Mouse (Mus musculus): ENCODE data around the gene Wdr20. TPM values are rescaled to one million over a fixed set of nuclear protein-coding genes. Genes with fewer than 3 reads are reported as not detected.

The Wdr20 gene
- polyA plus RNA-seq, 1 experiment from 2014 or later = 22.2 TPM

GRCm38 (mm10) chr12:110802674-110803297 lies 65.0 kb downstream of the Wdr20 start:
- Histone ChIP-seq H3K9me3 (replicated peaks; ENCODE audit: control insufficient read depth, low read length) (no peaks in the 10 kb centered on the region), H3K27ac (replicated peaks; ENCODE audit: low read depth, low read length) (no peak overlapping the region), H3K36me3 (replicated peaks; ENCODE audit: control insufficient read depth, insufficient read depth, low read depth, low read length) (no peaks in the 10 kb centered on the region), H3K27me3 (ENCODE audit: control insufficient read depth, insufficient read depth, low read length) (no peaks in the 10 kb centered on the region), H3K4me3 (ENCODE audit: low read depth, low read length) (no peak overlapping the region), H3K9ac (replicated peaks; ENCODE audit: low read length) (no peak overlapping the region), H3K4me2 (ENCODE audit: low read depth, low read length) (no peak overlapping the region), H3K4me1 (ENCODE audit: control insufficient read depth, insufficient read depth, low read length) (no peaks in the 10 kb centered on the region)
- no peak for DNase-seq (ENCODE audit: low spot score)
- WGBS = 90% methylated on average over 5 of the region's 5 CpGs
- ATAC-seq (replicated peaks; ENCODE audit: insufficient number of reproducible peaks, low FRiP score, low TSS enrichment, low read depth) = no peak

GRCm38 (mm10) chr12:110804261-110804660 lies 66.5 kb downstream of the Wdr20 start:
- ATAC-seq (replicated peaks; ENCODE audit: insufficient number of reproducible peaks, low FRiP score, low TSS enrichment, low read depth) (0 out of 2 replicates have a peak, but pooled peaks have one; percentile 57), DNase-seq (ENCODE audit: low spot score) (peak; percentile 34)
- Histone ChIP-seq H3K4me2 (ENCODE audit: low read depth, low read length) (no peak overlapping the region), H3K4me1 (ENCODE audit: control insufficient read depth, insufficient read depth, low read length) (no peaks in the 10 kb centered on the region), H3K9ac (replicated peaks; ENCODE audit: low read length) (no peak overlapping the region), H3K9me3 (replicated peaks; ENCODE audit: control insufficient read depth, low read length) (no peaks in the 10 kb centered on the region), H3K4me3 (ENCODE audit: low read depth, low read length) (no peak overlapping the region), H3K36me3 (replicated peaks; ENCODE audit: control insufficient read depth, insufficient read depth, low read depth, low read length) (no peaks in the 10 kb centered on the region), H3K27me3 (ENCODE audit: control insufficient read depth, insufficient read depth, low read length) (no peaks in the 10 kb centered on the region), H3K27ac (replicated peaks; ENCODE audit: low read depth, low read length) (no peak overlapping the region)
- 41% methylated on average over 10 of the region's 10 CpGs for WGBS

GRCm38 (mm10) chr12:110806301-110806970 lies 68.7 kb downstream of the Wdr20 start:
- WGBS = 76% methylated on average over 3 of the region's 3 CpGs
- Histone ChIP-seq H3K9me3 (replicated peaks; ENCODE audit: control insufficient read depth, low read length) (no peaks in the 10 kb centered on the region), H3K27me3 (ENCODE audit: control insufficient read depth, insufficient read depth, low read length) (no peaks in the 10 kb centered on the region), H3K4me1 (ENCODE audit: control insufficient read depth, insufficient read depth, low read length) (no peaks in the 10 kb centered on the region), H3K9ac (replicated peaks; ENCODE audit: low read length) (no peak overlapping the region), H3K4me3 (ENCODE audit: low read depth, low read length) (no peak overlapping the region), H3K36me3 (replicated peaks; ENCODE audit: control insufficient read depth, insufficient read depth, low read depth, low read length) (no peaks in the 10 kb centered on the region; the same call in 1 of the 2 replicates), H3K4me2 (ENCODE audit: low read depth, low read length) (no peak overlapping the region), H3K27ac (replicated peaks; ENCODE audit: low read depth, low read length) (no peak overlapping the region)
- no peak for DNase-seq (ENCODE audit: low spot score)
- no peak for ATAC-seq (replicated peaks; ENCODE audit: insufficient number of reproducible peaks, low FRiP score, low TSS enrichment, low read depth)

GRCm38 (mm10) chr12:110808430-110808829 lies 70.7 kb downstream of the Wdr20 start:
- ATAC-seq (replicated peaks; ENCODE audit: insufficient number of reproducible peaks, low FRiP score, low TSS enrichment, low read depth) (no peak), DNase-seq (ENCODE audit: low spot score) (no peak)
- Histone ChIP-seq H3K36me3 (replicated peaks; ENCODE audit: control insufficient read depth, insufficient read depth, low read depth, low read length) (no peaks in the 10 kb centered on the region; the same call in 1 of the 2 replicates), H3K4me3 (ENCODE audit: low read depth, low read length) (no peak overlapping the region), H3K27ac (replicated peaks; ENCODE audit: low read depth, low read length) (no peak overlapping the region), H3K4me1 (ENCODE audit: control insufficient read depth, insufficient read depth, low read length) (no peaks in the 10 kb centered on the region), H3K9me3 (replicated peaks; ENCODE audit: control insufficient read depth, low read length) (no peaks in the 10 kb centered on the region), H3K9ac (replicated peaks; ENCODE audit: low read length) (no peak overlapping the region), H3K27me3 (ENCODE audit: control insufficient read depth, insufficient read depth, low read length) (no peaks in the 10 kb centered on the region), H3K4me2 (ENCODE audit: low read depth, low read length) (no peak overlapping the region)
- WGBS = 56% methylated on average over 10 of the region's 10 CpGs

- DNase-seq (ENCODE audit: low spot score) (peak; percentile 10), ATAC-seq (replicated peaks; ENCODE audit: insufficient number of reproducible peaks, low FRiP score, low TSS enrichment, low read depth) (no peak)
- WGBS = 89% methylated on average over 5 of the region's 5 CpGs
- no peaks in the 10 kb centered on the region for H3K4me1 ChIP-seq (ENCODE audit: control insufficient read depth, insufficient read depth, low read length)
- H3K4me2 ChIP-seq (ENCODE audit: low read depth, low read length) = no peak overlapping the region
- no peak overlapping the region for H3K9ac ChIP-seq (replicated peaks; ENCODE audit: low read length)
- H3K27me3 ChIP-seq (ENCODE audit: control insufficient read depth, insufficient read depth, low read length) = no peaks in the 10 kb centered on the region
- no peaks in the 10 kb centered on the region; the same call in 1 of the 2 replicates for H3K36me3 ChIP-seq (replicated peaks; ENCODE audit: control insufficient read depth, insufficient read depth, low read depth, low read length)
- H3K4me3 ChIP-seq (ENCODE audit: low read depth, low read length) = no peak overlapping the region
- no peaks in the 10 kb centered on the region for H3K9me3 ChIP-seq (replicated peaks; ENCODE audit: control insufficient read depth, low read length)
- no peak overlapping the region for H3K27ac ChIP-seq (replicated peaks; ENCODE audit: low read depth, low read length)
Measured at GRCm38 (mm10) chr12:110808848-110809247, 71.1 kb downstream of the Wdr20 start.

- H3K4me2 ChIP-seq (ENCODE audit: low read depth, low read length) = no peak overlapping the region
- H3K27me3 ChIP-seq (ENCODE audit: control insufficient read depth, insufficient read depth, low read length) = no peaks in the 10 kb centered on the region
- no peak overlapping the region for H3K27ac ChIP-seq (replicated peaks; ENCODE audit: low read depth, low read length)
- no peak for ATAC-seq (replicated peaks; ENCODE audit: insufficient number of reproducible peaks, low FRiP score, low TSS enrichment, low read depth)
- no peak overlapping the region for H3K9ac ChIP-seq (replicated peaks; ENCODE audit: low read length)
- WGBS = 89% methylated on average over 9 of the region's 9 CpGs
- H3K9me3 ChIP-seq (replicated peaks; ENCODE audit: control insufficient read depth, low read length) = no peaks in the 10 kb centered on the region
- DNase-seq (ENCODE audit: low spot score) = no peak
- no peak overlapping the region for H3K4me3 ChIP-seq (ENCODE audit: low read depth, low read length)
- no peaks in the 10 kb centered on the region for H3K4me1 ChIP-seq (ENCODE audit: control insufficient read depth, insufficient read depth, low read length)
- H3K36me3 ChIP-seq (replicated peaks; ENCODE audit: control insufficient read depth, insufficient read depth, low read depth, low read length) = no peaks in the 10 kb centered on the region; the same call in 1 of the 2 replicates
Measured at GRCm38 (mm10) chr12:110813132-110813531, 75.4 kb downstream of the Wdr20 start.

GRCm38 (mm10) chr12:110813624-110814023 lies 75.9 kb downstream of the Wdr20 start:
- Histone ChIP-seq H3K36me3 (replicated peaks; ENCODE audit: control insufficient read depth, insufficient read depth, low read depth, low read length) (no peaks in the 10 kb centered on the region; the same call in 1 of the 2 replicates), H3K9ac (replicated peaks; ENCODE audit: low read length) (no peak overlapping the region), H3K4me1 (ENCODE audit: control insufficient read depth, insufficient read depth, low read length) (no peaks in the 10 kb centered on the region), H3K27me3 (ENCODE audit: control insufficient read depth, insufficient read depth, low read length) (no peaks in the 10 kb centered on the region), H3K9me3 (replicated peaks; ENCODE audit: control insufficient read depth, low read length) (no peaks in the 10 kb centered on the region), H3K27ac (replicated peaks; ENCODE audit: low read depth, low read length) (no peak overlapping the region), H3K4me3 (ENCODE audit: low read depth, low read length) (no peak overlapping the region), H3K4me2 (ENCODE audit: low read depth, low read length) (no peak overlapping the region)
- DNase-seq (ENCODE audit: low spot score) (no peak), ATAC-seq (replicated peaks; ENCODE audit: insufficient number of reproducible peaks, low FRiP score, low TSS enrichment, low read depth) (no peak)
- 95% methylated on average over 6 of the region's 6 CpGs for WGBS

GRCm38 (mm10) chr12:110814924-110815323 lies 77.2 kb downstream of the Wdr20 start:
- DNase-seq (ENCODE audit: low spot score) (no peak), ATAC-seq (replicated peaks; ENCODE audit: insufficient number of reproducible peaks, low FRiP score, low TSS enrichment, low read depth) (no peak)
- no peak overlapping the region for H3K4me2 ChIP-seq (ENCODE audit: low read depth, low read length)
- H3K27ac ChIP-seq (replicated peaks; ENCODE audit: low read depth, low read length) = no peak overlapping the region
- no peaks in the 10 kb centered on the region for H3K9me3 ChIP-seq (replicated peaks; ENCODE audit: control insufficient read depth, low read length)
- no peaks in the 10 kb centered on the region; the same call in 1 of the 2 replicates for H3K36me3 ChIP-seq (replicated peaks; ENCODE audit: control insufficient read depth, insufficient read depth, low read depth, low read length)
- H3K4me3 ChIP-seq (ENCODE audit: low read depth, low read length) = no peak overlapping the region
- H3K4me1 ChIP-seq (ENCODE audit: control insufficient read depth, insufficient read depth, low read length) = no peaks in the 10 kb centered on the region
- no peak overlapping the region for H3K9ac ChIP-seq (replicated peaks; ENCODE audit: low read length)
- 73% methylated on average over 17 of the region's 17 CpGs for whole genome bisulfite sequencing
- no peaks in the 10 kb centered on the region for H3K27me3 ChIP-seq (ENCODE audit: control insufficient read depth, insufficient read depth, low read length)
